Mouse (Mus musculus) CH12.LX (cell line): ENCODE data around the gene Ddb2.

ENCODE experiments used
- CTCF ChIP-seq, 2 experiments: IDR thresholded peaks in 1 of 2; conservative IDR thresholded peaks in 1 of 2; 2 replicates each; pipeline ENCODE4 v1.5.1; 2011 to 2012; ENCODE audit warnings: low read depth in 2 of 2, low read length in 2 of 2, improper control_type of control experiment in 1 of 2, inconsistent platforms in 1 of 2, mild to moderate bottlenecking in 1 of 2, moderate library complexity in 1 of 2
- EP300 ChIP-seq: IDR thresholded peaks from 2 replicates; pipeline ENCODE4 v1.6.1; 2011; ENCODE audit warnings: low read length, improper control_type of control experiment
- JUND ChIP-seq: conservative IDR thresholded peaks from 2 replicates; pipeline ENCODE4 v1.6.1; 2011; ENCODE audit warnings: low read depth, low read length, improper control_type of control experiment
- MAFK ChIP-seq: IDR thresholded peaks from 2 replicates; pipeline ENCODE4 v1.6.1; 2011; ENCODE audit warnings: low read length, improper control_type of control experiment; ENCODE audit not compliant: insufficient replicate concordance
- MAX ChIP-seq: IDR thresholded peaks from 2 replicates; pipeline ENCODE4 v1.6.1; 2011; ENCODE audit warnings: low read length, improper control_type of control experiment
- POLR2A ChIP-seq: IDR thresholded peaks from 2 replicates; pipeline ENCODE4 v1.6.1; 2011; ENCODE audit warnings: low read depth, mild to moderate bottlenecking, improper control_type of control experiment, low read length
- RAD21 ChIP-seq: IDR thresholded peaks from 2 replicates; pipeline ENCODE4 v1.6.1; 2011; ENCODE audit warnings: low read depth, mild to moderate bottlenecking, low read length, improper control_type of control experiment, moderate library complexity
- RCOR1 ChIP-seq: conservative IDR thresholded peaks from 2 replicates; pipeline ENCODE4 v1.6.1; 2012; ENCODE audit warnings: low read depth, mild to moderate bottlenecking, inconsistent platforms, low read length, improper control_type of control experiment
- SMC3 ChIP-seq: IDR thresholded peaks from 2 replicates; pipeline ENCODE4 v1.6.1; 2011; ENCODE audit warnings: low read depth, low read length, improper control_type of control experiment
- USF1 ChIP-seq: IDR thresholded peaks from 2 replicates; pipeline ENCODE4 v1.6.1; 2014; ENCODE audit warnings: low read depth, mild to moderate bottlenecking, inconsistent platforms, low read length, improper control_type of control experiment
- ZC3H11A ChIP-seq: IDR thresholded peaks from 2 replicates; pipeline ENCODE4 v1.6.1; 2012; ENCODE audit warnings: low read depth, mild to moderate bottlenecking, inconsistent platforms, low read length, improper control_type of control experiment
- ZMIZ1 ChIP-seq: IDR thresholded peaks from 2 replicates; pipeline ENCODE4 v1.6.1; 2012; ENCODE audit warnings: low read depth, mild to moderate bottlenecking, inconsistent platforms, low read length, improper control_type of control experiment

DNA sequence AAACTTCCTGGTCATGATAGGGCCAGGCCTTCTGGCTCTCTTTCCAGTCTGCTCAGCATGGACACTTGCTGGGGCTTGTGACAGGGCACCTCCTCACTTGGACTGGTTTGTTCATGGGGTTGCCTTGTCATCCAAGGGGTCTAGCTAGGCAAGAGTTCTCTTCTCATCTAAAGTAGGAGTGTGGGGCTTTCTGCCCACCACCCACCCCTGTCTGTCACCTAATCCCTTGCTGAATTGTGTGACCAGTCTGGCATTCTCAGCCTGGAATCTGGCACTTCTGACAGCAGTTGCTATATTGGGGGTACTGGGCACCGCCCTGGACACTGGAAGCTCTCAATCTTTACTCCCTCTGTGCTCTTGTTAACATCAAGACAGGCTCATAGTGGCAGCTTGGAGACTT lies 22.7 kb upstream of the Ddb2 start:
- TF ChIP-seq SMC3 (no peak), RAD21 (no peak), EP300 (no peak), POLR2A (no peak), USF1 (no peak), RCOR1 (no peak), ZMIZ1 (no peak), MAFK (no peak), CTCF (conservative IDR thresholded peaks at IDR 0.05 in 1 of 2, IDR thresholded peaks at IDR 0.05 in 1 of 2; ENCODE audit: low read depth in 2 of 2, low read length in 2 of 2) (no peak), MAX (no peak), ZC3H11A (no peak), JUND (no peak)
